In genomic region chr5:148742158-148742835, GRCm38 (mm10) we compare ENCODE assay signal across 14 mouse cellular contexts.
DNase-seq lines count a peak whose midpoint lies in the region; ATAC-seq and TF ChIP-seq lines count a peak whose summit lies in the region.
"Had no signal": no experiment of that assay in that cellular context is flagged by ENCODE, and none has a peak within 500 bp of the region (broad histone marks: within the 10 kb centered on the region; RNA-seq: fewer than 3 reads in every experiment).

No protein-coding gene starts in this region.

- 88% methylated on average over 8 of the region's 8 CpGs for WGBS in cerebellum, adult 2 months
- 91% methylated on average over 8 of the region's 8 CpGs for WGBS in liver, adult 2 months
- 82% methylated on average over 8 of the region's 8 CpGs for WGBS in liver, postnatal 0 days (ENCODE audit: insufficient replicate concordance)

- peak overlapping the region; percentile 65 for H3K9ac ChIP-seq in liver, adult 2 months (ENCODE audit: low read depth, low read length)
- H3K9ac ChIP-seq in liver, postnatal 0 days (replicated peaks), result no peak overlapping the region
- H3K9ac ChIP-seq: liver, embryonic 13.5 days; midbrain, embryonic 12.5 days had no signal

- no peaks in the 10 kb centered on the region for H3K36me3 ChIP-seq in liver, adult 2 months (ENCODE audit: control insufficient read depth, insufficient read depth, low read length)
- H3K36me3 ChIP-seq in liver, postnatal 0 days (replicated peaks; ENCODE audit: insufficient read depth, low read length), result no peaks in the 10 kb centered on the region
- H3K36me3 ChIP-seq: liver, embryonic 13.5 days; midbrain, embryonic 12.5 days had no signal

- TF ChIP-seq EP300 in liver, postnatal 0 days (IDR thresholded peaks at IDR 0.05; ENCODE audit: low read depth), result no peak

- H3K4me3 ChIP-seq in cerebellum, adult 2 months (replicated peaks; ENCODE audit: insufficient read depth, low read depth, low read length), result no peak overlapping the region
- peak overlapping the region; percentile 70 for H3K4me3 ChIP-seq in liver, adult 2 months (ENCODE audit: insufficient read depth, low read depth, low read length)
- H3K4me3 ChIP-seq in liver, postnatal 0 days (ENCODE audit: low read depth, low read length), result 0 out of 2 replicates have a peak overlapping the region, but pooled peaks have one; percentile 15
- H3K4me3 ChIP-seq: liver, embryonic 13.5 days; midbrain, embryonic 12.5 days had no signal

- no peaks in the 10 kb centered on the region for H3K4me1 ChIP-seq in cerebellum, adult 2 months (ENCODE audit: control insufficient read depth, insufficient read depth, low read length)
- peaks cover 10% of the 10 kb centered on the region for H3K4me1 ChIP-seq in liver, adult 2 months (ENCODE audit: control insufficient read depth, insufficient read depth, low read length)
- H3K4me1 ChIP-seq in liver, postnatal 0 days (ENCODE audit: insufficient read depth), result peaks cover 31% of the 10 kb centered on the region
- H3K4me1 ChIP-seq: midbrain, embryonic 12.5 days had no signal

- 0 out of 2 replicates have a peak, but pooled peaks cover 2% of the 10 kb centered on the region for H3K9me3 ChIP-seq in liver, postnatal 0 days (ENCODE audit: low read length)
- H3K9me3 ChIP-seq: liver, embryonic 13.5 days; midbrain, embryonic 12.5 days had no signal

- no peak for DNase-seq in cerebellum, adult 2 months
- DNase-seq in cerebellum, adult 9-10 months, result no peak
- DNase-seq in liver, adult 2 months (ENCODE audit: extremely low read depth, low read depth, low spot score), result peak; percentile 45
- DNase-seq in liver, result no peak
- peak; percentile 59 for DNase-seq in ES-CJ7 (ENCODE audit: low read depth, low spot score)
- no peak for DNase-seq in liver, postnatal 0 days
- DNase-seq in right cerebral cortex, postnatal 10 days (ENCODE audit: low spot score in 2 of 2), result no peak
- no peak for DNase-seq in cerebellum, postnatal 14 days
- DNase-seq: adrenal gland, postnatal 10 days; cerebellum, adult 11 months; liver, embryonic 13.5 days had no signal

- no peak overlapping the region for H3K27ac ChIP-seq in cerebellum, adult 2 months (ENCODE audit: insufficient read depth, low read length)
- peak overlapping the region; percentile 83 for H3K27ac ChIP-seq in liver, adult 2 months (replicated peaks; ENCODE audit: insufficient read depth, low read depth, low read length)
- peak overlapping the region; percentile 91 for H3K27ac ChIP-seq in liver, postnatal 0 days (ENCODE audit: low read depth)
- H3K27ac ChIP-seq: midbrain, embryonic 12.5 days had no signal

- H3K79me2 ChIP-seq in liver, adult 2 months (ENCODE audit: control insufficient read depth, insufficient read depth, low read length), result no peaks in the 10 kb centered on the region

- no peak for TF ChIP-seq POLR2A in cerebellum, adult 2 months (IDR thresholded peaks at IDR 0.05; ENCODE audit: borderline replicate concordance, insufficient read depth, low read length)
- TF ChIP-seq POLR2A in liver, adult 2 months (IDR thresholded peaks at IDR 0.05; ENCODE audit: extremely low read depth, insufficient read depth, low read length), result no peak

- TF ChIP-seq CTCF in cerebellum, adult 2 months (IDR thresholded peaks at IDR 0.05; ENCODE audit: borderline replicate concordance, insufficient read depth, low read depth, low read length), result 0 out of 2 replicates have a peak, but pooled peaks have one; percentile 9
- peak; percentile 53 for TF ChIP-seq CTCF in liver, adult 2 months (IDR thresholded peaks at IDR 0.05; ENCODE audit: low read depth, low read length)
- TF ChIP-seq CTCF in liver, postnatal 0 days (IDR thresholded peaks at IDR 0.05; ENCODE audit: low read depth), result peak; percentile 60

- no peaks in the 10 kb centered on the region for H3K27me3 ChIP-seq in cerebellum, adult 2 months (ENCODE audit: control insufficient read depth, insufficient read depth, low read length)
- no peaks in the 10 kb centered on the region for H3K27me3 ChIP-seq in liver, adult 2 months (ENCODE audit: control insufficient read depth, insufficient read depth, low read length)
- no peaks in the 10 kb centered on the region for H3K27me3 ChIP-seq in liver, postnatal 0 days (ENCODE audit: insufficient read depth, low read length)
- H3K27me3 ChIP-seq: liver, embryonic 13.5 days; midbrain, embryonic 12.5 days; Patski had no signal

- no peak for ATAC-seq in liver, postnatal 0 days
- ATAC-seq: intestine, embryonic 16.5 days; Patski had no signal

- peak overlapping the region; percentile 38 for H3K4me2 ChIP-seq in liver, postnatal 0 days (ENCODE audit: low read depth, low read length)
- H3K4me2 ChIP-seq: liver, embryonic 13.5 days; midbrain, embryonic 12.5 days had no signal

Comparison
In these comparisons a context has a peak if more than half of its experiments do, and no peak if none do; other contexts are left out.
1. DNase-seq: peak in liver, adult 2 months (single experiment) and ES-CJ7 (single experiment); none in cerebellum, adult 2 months (0 of 2), cerebellum, adult 9-10 months (single experiment), liver (single experiment), liver, postnatal 0 days (single experiment), right cerebral cortex, postnatal 10 days (0 of 2) and cerebellum, postnatal 14 days (0 of 2).
2. CTCF ChIP-seq: peak in every context shown above with its lines; median percentile 60 in liver, postnatal 0 days; 53 in liver, adult 2 months; 9 in cerebellum, adult 2 months.